In genomic region chr4:95050518-95051278, GRCm38 (mm10) we compare ENCODE assay signal across 8 mouse cellular contexts. TPM values are rescaled to one million over a fixed set of nuclear protein-coding genes. Genes with fewer than 3 reads are reported as not detected.
A peak's percentile ranks its signal among the peaks of the same experiment; 100 is the strongest.
DNase-seq lines count a peak whose midpoint lies in the region; ATAC-seq and TF ChIP-seq lines count a peak whose summit lies in the region.

No protein-coding gene starts in this region.

- peak; percentile 86 for DNase-seq in embryo, embryonic 11 days
- peak; percentile 97 for DNase-seq in heart, adult 11 months
- peak; percentile 88 for DNase-seq in kidney, adult 18-20 months
- DNase-seq in limb, embryonic 10.5 days (ENCODE audit: low spot score), result peak; percentile 83
- peak; percentile 96 for DNase-seq in midbrain, embryonic 11.5 days (ENCODE audit: low spot score, missing footprints)

- peak; percentile 15 for ATAC-seq in activated CD4-positive, CD25-positive, alpha-beta regulatory T cell, adult 4 months
- peak; percentile 6 for ATAC-seq in midbrain, embryonic 11.5 days (ENCODE audit: low FRiP score)
- no peak for ATAC-seq in granulocyte monocyte progenitor cell, adult 5-6 weeks (replicated peaks; ENCODE audit: poor library complexity, severe bottlenecking)

- H3K9me3 ChIP-seq in limb, embryonic 10.5 days (replicated peaks), result no peaks in the 10 kb centered on the region
- no peaks in the 10 kb centered on the region for H3K9me3 ChIP-seq in midbrain, embryonic 11.5 days (ENCODE audit: control insufficient read depth, low read length)

- peak overlapping the region; percentile 66 for H3K4me3 ChIP-seq in limb, embryonic 10.5 days
- peak overlapping the region; percentile 86 for H3K4me3 ChIP-seq in midbrain, embryonic 11.5 days (ENCODE audit: low read depth, low read length)
- H3K4me3 ChIP-seq in small intestine, adult 2 months (ENCODE audit: low read depth, low read length), result peak overlapping the region; percentile 79

- TF ChIP-seq POLR2A in small intestine, adult 2 months (IDR thresholded peaks at IDR 0.05; ENCODE audit: low read depth, low read length), result no peak; the same call in 1 of the 2 replicates

- peak overlapping the region; percentile 95 for H3K27ac ChIP-seq in limb, embryonic 10.5 days
- peak overlapping the region; percentile 89 for H3K27ac ChIP-seq in midbrain, embryonic 11.5 days (ENCODE audit: low read depth, low read length)
- peak overlapping the region; percentile 97 for H3K27ac ChIP-seq in small intestine, adult 2 months (ENCODE audit: insufficient read depth, low read depth, low read length)

- peak overlapping the region; percentile 89 for H3K9ac ChIP-seq in midbrain, embryonic 11.5 days (ENCODE audit: low read length)

- H3K36me3 ChIP-seq in limb, embryonic 10.5 days, result no peaks in the 10 kb centered on the region
- no peaks in the 10 kb centered on the region for H3K36me3 ChIP-seq in midbrain, embryonic 11.5 days (ENCODE audit: control insufficient read depth, insufficient read depth, low read length)
- H3K36me3 ChIP-seq in small intestine, adult 2 months (ENCODE audit: control insufficient read depth, insufficient read depth, low read length), result peaks cover 4% of the 10 kb centered on the region; the same call in 1 of the 2 replicates

- H3K4me1 ChIP-seq in limb, embryonic 10.5 days, result peaks cover 30% of the 10 kb centered on the region
- H3K4me1 ChIP-seq in midbrain, embryonic 11.5 days (ENCODE audit: control insufficient read depth, insufficient read depth, low read length), result peaks cover 12% of the 10 kb centered on the region
- H3K4me1 ChIP-seq in small intestine, adult 2 months (ENCODE audit: control insufficient read depth, insufficient read depth, insufficient read length, low read length), result no peaks in the 10 kb centered on the region; the same call in 1 of the 2 replicates

- TF ChIP-seq CTCF in small intestine, adult 2 months (IDR thresholded peaks at IDR 0.05; ENCODE audit: extremely low read depth, insufficient read length, insufficient replicate concordance, low read depth, low read length), result peak; percentile 19; the same call in 1 of the 2 replicates

- WGBS in limb, embryonic 10.5 days, result under 1% methylated on average over 70 of the region's 70 CpGs
- WGBS in midbrain, embryonic 11.5 days, result under 1% methylated on average over 70 of the region's 70 CpGs
- WGBS in small intestine, adult 2 months, result under 1% methylated on average over 70 of the region's 70 CpGs

- H3K4me2 ChIP-seq in midbrain, embryonic 11.5 days, result peak overlapping the region; percentile 94

- H3K27me3 ChIP-seq in limb, embryonic 10.5 days (ENCODE audit: low read depth, poor library complexity, severe bottlenecking), result no peaks in the 10 kb centered on the region
- H3K27me3 ChIP-seq in midbrain, embryonic 11.5 days (ENCODE audit: control insufficient read depth, insufficient read depth, low read length), result no peaks in the 10 kb centered on the region
- H3K27me3 ChIP-seq in small intestine, adult 2 months (ENCODE audit: control insufficient read depth, insufficient read depth, low read length), result no peaks in the 10 kb centered on the region

RNA-seq across cellular contexts. Expression of gene Jun, which starts 1.3 kb away (rescaled TPM):
- 10 to 100 TPM in 1 of 2 experiments, 1 to 10 TPM in 1; 7.2 to 16.4 TPM for polyA plus RNA-seq in activated CD4-positive, CD25-positive, alpha-beta regulatory T cell, adult 4 months (2017; shearing (Covaris generic))
- polyA plus RNA-seq in limb, embryonic 10.5 days (2016; fragmentation: Nextera tagmentation; extraction: Ambion mirVana), result 24.6 and 45.4 TPM in 2 replicates
- polyA plus RNA-seq in midbrain, embryonic 11.5 days (2014; fragmentation: Nextera tagmentation; extraction: Ambion mirVana), result 26.1 and 29.1 TPM in 2 replicates
- polyA plus RNA-seq in small intestine, adult 2 months (2012; rRNA removed), result 56.4 and 143 TPM in 2 replicates
- 16.9 and 26.1 TPM in 2 replicates for total RNA-seq in granulocyte monocyte progenitor cell, adult 5-6 weeks (2014; fragmentation: Nextera tagmentation)
- total RNA-seq in granulocyte monocyte progenitor cell, adult 5-6 weeks (2017), result 173 and 195 TPM in 2 replicates
